Mouse (Mus musculus): Measurements from ENCODE around the gene Med14. TPM values are rescaled to one million over a fixed set of nuclear protein-coding genes. Genes with fewer than 3 reads are reported as not detected.

The Med14 gene
- total and polyA plus RNA-seq, 2 experiments = 4.4 to 7.7 TPM

- H3K4me1 ChIP-seq (ENCODE audit: control insufficient read depth, insufficient read depth, low read length) = no peaks in the 10 kb centered on the region
- peaks cover 10% of the 10 kb centered on the region for H3K36me3 ChIP-seq (ENCODE audit: control insufficient read depth, insufficient read depth, low read length)
- H3K9ac ChIP-seq (ENCODE audit: low read depth, low read length) = no peak overlapping the region
- H3K79me2 ChIP-seq (ENCODE audit: control insufficient read depth, insufficient read depth, low read length) = no peaks in the 10 kb centered on the region
- WGBS = 85% methylated on average over 2 of the region's 2 CpGs
- no peak overlapping the region for H3K4me3 ChIP-seq (ENCODE audit: insufficient read depth, low read depth, low read length)
- no peaks in the 10 kb centered on the region for H3K27me3 ChIP-seq (ENCODE audit: control insufficient read depth, insufficient read depth, low read length)
- no peak for TF ChIP-seq POLR2A (IDR thresholded peaks at IDR 0.05; ENCODE audit: extremely low read depth, insufficient read depth, low read length)
- TF ChIP-seq CTCF (IDR thresholded peaks at IDR 0.05; ENCODE audit: low read depth, low read length) = no peak
- no peak for DNase-seq (ENCODE audit: extremely low read depth, low read depth, low spot score)
- H3K27ac ChIP-seq (replicated peaks; ENCODE audit: insufficient read depth, low read depth, low read length) = no peak overlapping the region
Measured at GRCm38 (mm10) chrX:12653879-12654278, 108.0 kb downstream of the Med14 start.

- TF ChIP-seq POLR2A (IDR thresholded peaks at IDR 0.05; ENCODE audit: extremely low read depth, insufficient read depth, low read length) = no peak
- TF ChIP-seq CTCF (IDR thresholded peaks at IDR 0.05; ENCODE audit: low read depth, low read length) = no peak
- no peaks in the 10 kb centered on the region for H3K4me1 ChIP-seq (ENCODE audit: control insufficient read depth, insufficient read depth, low read length)
- DNase-seq (ENCODE audit: extremely low read depth, low read depth, low spot score) = no peak
- no peak overlapping the region for H3K9ac ChIP-seq (ENCODE audit: low read depth, low read length)
- H3K79me2 ChIP-seq (ENCODE audit: control insufficient read depth, insufficient read depth, low read length) = no peaks in the 10 kb centered on the region
- no peak overlapping the region for H3K27ac ChIP-seq (replicated peaks; ENCODE audit: insufficient read depth, low read depth, low read length)
- peaks cover 2% of the 10 kb centered on the region; the same call in 1 of the 2 replicates for H3K36me3 ChIP-seq (ENCODE audit: control insufficient read depth, insufficient read depth, low read length)
- WGBS = 98% methylated on average over 16 of the region's 16 CpGs
- H3K27me3 ChIP-seq (ENCODE audit: control insufficient read depth, insufficient read depth, low read length) = no peaks in the 10 kb centered on the region
- no peak overlapping the region for H3K4me3 ChIP-seq (ENCODE audit: insufficient read depth, low read depth, low read length)
Measured at GRCm38 (mm10) chrX:12651906-12652305, 110.0 kb downstream of the Med14 start.

GRCm38 (mm10) chrX:12645531-12646304 lies 116.2 kb downstream of the Med14 start:
- WGBS = 65% methylated on average over 12 of the region's 12 CpGs
- Histone ChIP-seq H3K36me3 (ENCODE audit: control insufficient read depth, insufficient read depth, low read length) (no peaks in the 10 kb centered on the region), H3K4me1 (ENCODE audit: control insufficient read depth, insufficient read depth, low read length) (no peaks in the 10 kb centered on the region), H3K4me3 (ENCODE audit: insufficient read depth, low read depth, low read length) (no peak overlapping the region), H3K9ac (ENCODE audit: low read depth, low read length) (no peak overlapping the region), H3K79me2 (ENCODE audit: control insufficient read depth, insufficient read depth, low read length) (no peaks in the 10 kb centered on the region), H3K27me3 (ENCODE audit: control insufficient read depth, insufficient read depth, low read length) (no peaks in the 10 kb centered on the region), H3K27ac (replicated peaks; ENCODE audit: insufficient read depth, low read depth, low read length) (no peak overlapping the region)
- TF ChIP-seq POLR2A (IDR thresholded peaks at IDR 0.05; ENCODE audit: extremely low read depth, insufficient read depth, low read length) (no peak), CTCF (IDR thresholded peaks at IDR 0.05; ENCODE audit: low read depth, low read length) (no peak)
- no peak for DNase-seq (ENCODE audit: extremely low read depth, low read depth, low spot score)

GRCm38 (mm10) chrX:12644976-12645375 lies 116.9 kb downstream of the Med14 start:
- no peak overlapping the region for H3K4me3 ChIP-seq (ENCODE audit: insufficient read depth, low read depth, low read length)
- no peaks in the 10 kb centered on the region for H3K79me2 ChIP-seq (ENCODE audit: control insufficient read depth, insufficient read depth, low read length)
- no peaks in the 10 kb centered on the region for H3K4me1 ChIP-seq (ENCODE audit: control insufficient read depth, insufficient read depth, low read length)
- WGBS = 29% methylated on average over 2 of the region's 2 CpGs
- H3K9ac ChIP-seq (ENCODE audit: low read depth, low read length) = no peak overlapping the region
- no peaks in the 10 kb centered on the region for H3K27me3 ChIP-seq (ENCODE audit: control insufficient read depth, insufficient read depth, low read length)
- H3K36me3 ChIP-seq (ENCODE audit: control insufficient read depth, insufficient read depth, low read length) = no peaks in the 10 kb centered on the region
- TF ChIP-seq POLR2A (IDR thresholded peaks at IDR 0.05; ENCODE audit: extremely low read depth, insufficient read depth, low read length) (no peak), CTCF (IDR thresholded peaks at IDR 0.05; ENCODE audit: low read depth, low read length) (no peak)
- no peak overlapping the region for H3K27ac ChIP-seq (replicated peaks; ENCODE audit: insufficient read depth, low read depth, low read length)
- no peak for DNase-seq (ENCODE audit: extremely low read depth, low read depth, low spot score)

Other genes starting within 250 kb of the Med14 start
- gene Atp6ap2, start 174.3 kb downstream of the Med14 start, total RNA-seq (2014; rRNA removed) = 29.8 and 37.2 TPM in 2 replicates
- gene Atp6ap2, start 174.3 kb downstream of the Med14 start, polyA plus RNA-seq (2012; rRNA removed) = 8.1 and 9.8 TPM in 2 replicates
- gene 1810030O07Rik, start 88.4 kb downstream of the Med14 start, total RNA-seq (2014; rRNA removed) = 4.7 and 5.6 TPM in 2 replicates
- 2.8 and 3.3 TPM in 2 replicates for gene 1810030O07Rik, start 88.4 kb downstream of the Med14 start, polyA plus RNA-seq (2012; rRNA removed)

All from liver, adult 2 months (tissue).